Mouse (Mus musculus): ENCODE results near the gene Ptk7. TPM values are rescaled to one million over a fixed set of nuclear protein-coding genes. Genes with fewer than 3 reads are reported as not detected.

Gene Ptk7
- total RNA-seq, 2 experiments from 2014 or later, result 0.14 to 0.20 TPM

DNA sequence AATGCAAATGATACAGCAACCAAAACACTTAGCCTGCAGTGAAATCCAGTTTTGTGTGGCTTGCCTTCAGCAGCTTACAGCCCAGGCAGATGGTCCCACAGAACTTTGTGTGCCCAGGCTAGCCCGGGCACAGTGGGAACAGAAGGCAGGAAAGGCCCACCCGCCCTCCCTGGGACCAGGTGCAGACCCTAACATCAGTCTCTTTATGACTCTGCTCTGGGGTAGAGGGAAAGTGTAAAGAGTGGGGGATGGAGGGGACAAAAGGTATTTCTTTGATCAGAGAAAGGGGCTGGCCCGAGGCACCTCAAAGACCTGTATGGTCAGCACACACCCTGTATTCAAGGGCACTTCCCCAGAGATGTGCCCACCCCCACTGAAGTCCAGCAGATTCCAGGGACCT, 16.1 kb downstream of the Ptk7 start:
- no peak for ATAC-seq (replicated peaks; ENCODE audit: low FRiP score, low TSS enrichment, poor library complexity, severe bottlenecking)

DNA sequence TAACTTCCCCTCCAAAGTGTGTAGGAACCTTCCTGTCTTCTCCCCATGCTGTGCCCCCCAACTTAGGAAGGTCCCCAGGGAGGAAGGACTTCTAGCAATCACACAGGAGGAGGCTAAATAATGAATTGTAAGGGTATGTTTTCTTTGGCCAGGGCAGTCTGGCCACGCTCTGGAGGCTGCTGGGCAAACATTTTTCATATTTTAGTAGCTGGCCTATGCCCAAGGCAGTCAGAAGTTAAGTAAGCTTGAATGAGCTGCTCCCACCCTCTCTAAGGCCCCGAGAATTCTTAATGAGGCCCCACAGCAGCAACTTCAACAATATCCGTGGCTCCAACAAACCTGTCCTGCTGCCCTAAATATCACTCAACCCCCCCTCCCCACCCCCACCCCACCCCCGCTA, 16.5 kb downstream of the Ptk7 start:
- no peak for ATAC-seq (replicated peaks; ENCODE audit: low FRiP score, low TSS enrichment, poor library complexity, severe bottlenecking)

DNA sequence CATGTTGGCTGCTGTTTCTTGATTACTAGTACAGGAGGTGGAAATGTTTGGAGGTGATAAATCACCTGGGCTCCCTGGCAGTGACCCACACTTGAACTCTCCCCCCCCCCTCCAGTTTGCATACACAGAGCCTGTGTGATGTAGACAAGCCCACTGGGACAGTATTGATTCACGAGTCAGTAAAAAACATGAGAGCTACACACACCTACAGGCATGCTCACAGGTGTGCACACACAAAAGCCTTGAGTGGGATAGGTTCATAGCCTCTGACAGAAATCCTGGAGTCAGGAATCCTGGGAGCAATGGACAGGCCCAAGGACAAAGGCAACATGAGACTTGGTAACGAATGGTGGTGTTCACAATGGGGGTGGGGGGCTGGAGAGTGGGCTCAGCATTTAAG, 17.1 kb downstream of the Ptk7 start:
- ATAC-seq (replicated peaks; ENCODE audit: low FRiP score, low TSS enrichment, poor library complexity, severe bottlenecking), result no peak

DNA sequence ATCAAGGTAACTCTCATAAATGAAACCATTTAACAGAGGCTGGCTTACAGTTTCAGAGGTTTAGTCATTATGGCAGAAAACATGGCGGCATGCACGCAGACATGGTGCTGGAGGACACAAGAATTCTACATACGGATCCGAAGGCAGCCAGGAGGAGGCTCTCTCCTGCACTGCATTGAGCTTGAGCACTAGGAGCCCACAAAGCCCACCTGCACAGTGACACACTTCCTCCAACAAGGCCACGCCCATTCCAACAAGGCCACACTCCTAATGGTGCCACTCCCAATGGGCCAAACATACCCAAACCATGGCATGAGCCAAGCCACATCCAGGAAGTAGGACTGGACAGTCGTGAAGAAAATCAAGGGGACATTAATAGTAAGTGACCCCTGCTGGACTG, 18.0 kb downstream of the Ptk7 start:
- ATAC-seq (replicated peaks; ENCODE audit: low FRiP score, low TSS enrichment, poor library complexity, severe bottlenecking), result no peak

DNA sequence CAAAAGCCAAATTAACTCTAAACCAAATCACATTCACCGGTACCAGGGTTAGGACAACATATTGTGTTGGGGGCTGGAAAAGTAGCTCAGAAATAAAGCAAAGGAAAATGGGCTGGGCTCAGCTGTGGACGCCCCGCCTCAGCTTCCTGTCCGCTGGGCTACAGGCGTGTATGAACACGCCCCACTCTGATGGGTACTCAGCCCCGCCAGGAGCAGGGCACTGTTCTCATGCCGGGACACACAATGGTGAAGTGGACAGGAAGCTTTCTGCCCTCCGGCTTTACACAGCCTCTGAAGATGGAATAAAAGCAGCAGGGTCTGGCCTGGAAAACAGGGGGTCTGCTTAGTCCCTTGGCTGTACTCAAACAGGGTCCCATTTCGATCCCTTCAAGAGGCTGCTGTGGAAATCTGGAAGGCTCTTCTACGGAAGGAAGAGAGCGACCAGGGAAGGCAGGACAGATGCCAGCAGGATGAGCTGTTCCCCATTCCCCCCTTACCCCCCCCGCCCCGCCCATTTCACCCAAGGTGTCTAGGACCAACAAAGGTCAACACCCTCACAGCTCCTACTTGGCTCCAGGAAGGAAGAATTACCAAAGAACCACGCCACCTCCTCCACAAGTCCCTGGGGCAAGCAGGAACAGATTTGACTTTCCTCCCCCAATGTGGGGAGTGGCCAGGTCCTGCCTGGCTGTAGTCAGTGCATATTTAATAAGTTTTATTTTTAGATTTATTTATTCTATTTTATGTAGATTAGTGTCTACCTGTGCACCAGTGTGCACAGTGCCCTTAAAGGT, 19.4 kb downstream of the Ptk7 start:
- ATAC-seq (replicated peaks; ENCODE audit: low FRiP score, low TSS enrichment, poor library complexity, severe bottlenecking), result peak; percentile 63; the same call in 1 of the 2 replicates

DNA sequence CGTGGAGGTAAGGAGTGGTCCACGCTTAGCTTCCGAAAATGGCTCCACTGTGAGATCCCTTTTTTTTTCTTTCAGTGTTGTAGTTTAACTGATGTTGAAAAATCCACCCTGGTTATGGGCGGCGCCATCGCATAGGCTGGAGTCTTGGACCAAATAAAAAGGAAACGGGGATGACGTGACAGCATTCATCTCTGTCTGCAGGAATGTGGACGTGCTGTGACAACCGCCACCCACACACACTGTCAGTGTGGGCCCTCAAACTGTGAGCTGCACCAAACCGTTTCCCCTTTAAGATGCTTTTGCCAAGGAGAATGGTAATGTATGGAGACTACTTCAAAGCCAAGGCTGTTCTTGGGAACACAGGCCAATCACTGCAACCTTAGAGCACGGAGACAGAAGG, 23.3 kb downstream of the Ptk7 start:
- ATAC-seq (replicated peaks; ENCODE audit: low FRiP score, low TSS enrichment, poor library complexity, severe bottlenecking), result no peak

DNA sequence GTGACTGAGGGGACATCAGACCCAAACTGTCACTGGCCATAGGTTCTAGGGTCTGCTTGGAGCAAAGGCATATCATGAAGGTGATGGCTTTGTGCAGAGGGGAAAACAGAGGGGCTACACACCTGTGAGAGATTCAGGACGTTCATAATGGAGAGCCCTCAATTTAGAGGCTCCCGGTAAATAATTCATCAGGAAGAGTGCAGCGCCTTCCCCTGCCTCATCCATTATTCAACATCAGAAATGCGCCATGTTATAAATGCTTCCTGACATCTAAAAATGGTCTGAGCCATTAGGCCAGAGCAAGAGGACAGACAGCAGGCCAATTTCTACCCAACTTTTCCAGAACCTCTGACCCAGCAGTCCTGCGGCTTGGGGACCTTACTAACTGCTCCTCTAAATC, 24.2 kb downstream of the Ptk7 start:
- ATAC-seq (replicated peaks; ENCODE audit: low FRiP score, low TSS enrichment, poor library complexity, severe bottlenecking), result no peak

DNA sequence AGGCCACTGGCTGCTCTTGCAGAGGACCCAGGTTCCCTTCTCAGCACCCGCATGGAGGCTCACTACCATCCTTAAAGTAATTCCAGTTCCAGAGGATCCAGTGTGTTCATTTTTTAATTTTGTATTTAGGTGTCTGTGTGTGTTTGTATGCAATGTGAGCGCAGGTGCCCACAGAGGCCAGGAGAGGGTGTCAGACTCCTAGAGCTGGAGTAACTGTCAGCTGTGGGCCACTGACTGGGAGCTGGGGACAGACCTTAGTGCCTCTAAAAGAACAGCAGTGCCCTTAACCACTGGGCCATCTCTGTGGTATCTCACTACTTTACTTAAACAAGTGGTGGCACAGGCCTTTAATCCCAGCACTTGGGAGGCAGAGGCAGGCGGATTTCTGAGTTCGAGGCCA, 26.1 kb downstream of the Ptk7 start:
- no peak for ATAC-seq (replicated peaks; ENCODE audit: low FRiP score, low TSS enrichment, poor library complexity, severe bottlenecking)

DNA sequence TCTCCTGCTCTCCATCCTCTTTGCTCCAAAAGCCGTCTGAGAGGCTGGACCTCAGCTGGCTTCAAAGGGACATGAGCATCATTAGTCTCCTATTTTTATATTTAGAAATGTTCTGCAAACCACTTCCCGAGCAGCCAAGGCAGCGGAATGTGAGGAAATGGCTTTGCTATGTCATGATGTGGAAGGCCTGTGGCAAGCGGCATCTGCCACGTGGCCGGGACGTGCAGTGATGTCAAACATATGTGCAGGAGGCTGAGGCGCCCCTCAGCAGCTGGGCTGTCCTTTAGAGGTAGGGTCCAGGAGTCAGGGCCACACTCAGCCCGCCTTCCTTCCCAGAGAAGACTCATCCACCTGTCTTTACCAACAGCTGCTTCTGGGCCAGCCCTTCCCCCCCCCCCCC, 27.1 kb downstream of the Ptk7 start:
- ATAC-seq (replicated peaks; ENCODE audit: low FRiP score, low TSS enrichment, poor library complexity, severe bottlenecking), result no peak

DNA sequence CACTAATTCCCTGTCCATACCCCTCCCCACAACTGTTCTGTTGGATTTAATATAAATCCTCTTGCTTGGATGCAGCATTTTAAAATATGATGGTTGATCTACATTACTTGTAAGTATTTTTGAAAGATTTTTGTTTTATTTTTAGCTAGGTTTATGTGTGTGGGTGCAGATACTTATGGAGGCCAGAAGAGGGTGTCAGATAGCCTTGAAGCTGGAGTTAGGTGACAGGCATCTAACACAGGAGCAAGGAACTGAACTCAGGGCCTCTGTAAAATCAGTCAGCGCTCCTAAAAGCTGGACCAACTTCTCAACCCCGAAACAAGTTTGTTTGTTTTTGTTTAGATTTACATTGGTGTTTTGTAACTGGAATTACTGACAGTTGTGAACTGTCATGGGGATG, 28.7 kb downstream of the Ptk7 start:
- ATAC-seq (replicated peaks; ENCODE audit: low FRiP score, low TSS enrichment, poor library complexity, severe bottlenecking), result no peak

DNA sequence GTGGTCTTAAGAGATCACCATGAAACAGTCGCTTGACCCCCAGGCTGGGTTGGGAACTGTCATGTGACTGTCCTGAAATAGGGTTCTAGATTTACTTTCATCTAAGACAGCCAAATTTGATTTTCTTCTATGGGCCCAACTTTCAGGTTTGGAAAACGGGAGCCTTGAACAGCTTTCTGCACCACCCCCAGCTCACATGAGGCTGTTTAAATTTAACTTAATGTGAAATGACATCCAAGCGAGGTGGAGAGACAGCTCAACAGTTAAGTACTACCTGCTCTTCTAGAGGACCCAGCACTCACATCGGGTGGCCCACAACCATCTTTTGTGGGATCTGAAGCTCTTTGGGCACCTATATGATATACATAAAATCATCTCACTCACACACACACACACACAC, 30.3 kb downstream of the Ptk7 start:
- no peak for ATAC-seq (replicated peaks; ENCODE audit: low FRiP score, low TSS enrichment, poor library complexity, severe bottlenecking)

DNA sequence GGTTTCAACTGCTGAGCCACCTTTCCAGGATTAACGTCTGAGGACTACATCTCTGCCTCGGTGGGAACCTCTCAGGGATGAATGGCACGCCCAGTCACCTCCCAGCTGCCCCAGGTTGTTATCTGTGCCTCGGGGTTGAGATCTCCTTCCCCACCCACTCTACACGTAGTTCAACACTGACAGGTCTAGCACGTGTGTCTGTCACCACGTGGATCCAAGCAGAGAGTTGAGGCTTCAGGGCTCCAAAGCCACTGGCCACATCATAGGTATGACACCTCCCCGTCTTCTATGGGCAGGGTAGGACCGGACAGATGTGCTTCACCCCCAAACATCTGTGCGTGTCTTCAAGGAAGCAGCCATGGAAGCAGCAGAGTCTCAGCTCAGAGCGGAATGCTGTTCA, 31.3 kb downstream of the Ptk7 start:
- no peak for ATAC-seq (replicated peaks; ENCODE audit: low FRiP score, low TSS enrichment, poor library complexity, severe bottlenecking)

DNA sequence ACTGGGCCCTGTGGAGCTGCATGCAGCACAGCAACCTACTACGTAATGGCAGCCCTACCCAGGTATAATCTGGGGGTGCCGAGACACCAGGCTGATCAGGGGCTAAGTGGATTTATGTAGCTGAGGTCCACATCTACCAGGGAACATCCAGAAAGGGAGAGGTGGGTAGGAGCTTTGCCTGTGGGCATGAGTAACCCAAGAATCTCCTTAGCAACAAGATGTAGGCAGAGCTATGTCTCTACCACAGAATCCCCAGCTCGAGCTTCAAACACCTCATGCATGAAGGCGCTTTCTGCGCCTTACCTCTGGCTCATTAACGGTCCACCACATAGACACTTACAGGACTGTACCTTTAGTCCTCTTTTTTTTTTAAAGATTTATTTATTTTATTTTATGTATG, 34.0 kb downstream of the Ptk7 start:
- no peak for ATAC-seq (replicated peaks; ENCODE audit: low FRiP score, low TSS enrichment, poor library complexity, severe bottlenecking)

DNA sequence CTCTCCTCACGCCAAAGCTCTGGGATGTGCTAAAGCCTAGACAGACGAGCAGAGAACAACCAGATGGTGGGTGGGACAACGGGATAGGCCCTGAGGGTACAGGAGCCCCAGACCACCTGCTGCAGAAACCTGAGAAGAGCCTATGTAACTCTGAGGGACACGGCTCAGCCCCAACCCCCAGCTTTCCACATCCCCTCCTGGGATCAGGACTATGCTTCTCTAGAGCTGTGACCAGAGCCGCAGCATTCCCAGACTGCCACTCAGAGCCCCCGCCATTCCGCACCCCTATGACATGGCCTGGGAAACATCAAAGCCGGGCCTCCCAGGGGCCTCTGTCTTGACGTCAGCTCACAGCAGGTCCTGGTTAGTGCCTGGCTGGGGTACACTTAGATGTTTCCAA, 34.7 kb downstream of the Ptk7 start:
- no peak for ATAC-seq (replicated peaks; ENCODE audit: low FRiP score, low TSS enrichment, poor library complexity, severe bottlenecking)

DNA sequence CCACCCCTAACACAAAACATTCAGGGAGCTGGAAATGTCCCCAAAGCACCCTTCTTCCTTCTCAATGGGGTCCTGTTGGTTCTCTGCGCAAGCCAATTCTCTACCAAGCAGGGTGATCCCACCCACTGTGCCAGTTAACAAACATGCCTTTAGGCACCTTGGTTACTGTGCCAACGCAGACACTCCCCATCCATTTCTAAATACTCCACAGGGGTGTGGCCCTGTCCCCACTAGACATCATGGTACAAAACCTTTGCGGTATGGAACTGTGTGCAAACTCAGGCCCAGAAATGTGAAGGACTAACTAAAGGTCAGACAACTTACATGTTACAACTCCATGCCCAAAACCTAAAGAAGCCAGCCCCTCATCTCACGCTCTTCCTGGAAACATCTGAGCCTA, 36.2 kb downstream of the Ptk7 start:
- ATAC-seq (replicated peaks; ENCODE audit: low FRiP score, low TSS enrichment, poor library complexity, severe bottlenecking), result no peak

DNA sequence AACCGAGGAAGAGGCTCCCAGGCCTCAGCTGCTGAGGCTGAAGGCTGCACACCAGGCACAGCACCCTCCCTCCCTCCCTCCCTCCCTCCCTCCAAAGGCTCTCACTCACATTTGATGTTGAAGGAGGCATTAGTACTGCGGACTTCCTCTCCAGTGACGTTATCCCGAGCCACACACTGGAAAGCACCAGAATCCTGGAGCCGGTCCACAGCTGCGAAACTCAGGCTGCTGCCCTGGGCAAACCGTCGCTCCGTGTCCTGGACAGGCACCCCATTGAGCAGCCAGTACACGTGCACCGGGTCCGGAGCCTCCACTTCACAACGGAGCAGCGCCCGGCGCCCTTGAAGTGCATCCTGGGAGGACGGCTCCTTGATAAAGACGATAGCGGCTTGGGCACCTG, 37.9 kb downstream of the Ptk7 start:
- no peak for ATAC-seq (replicated peaks; ENCODE audit: low FRiP score, low TSS enrichment, poor library complexity, severe bottlenecking)

DNA sequence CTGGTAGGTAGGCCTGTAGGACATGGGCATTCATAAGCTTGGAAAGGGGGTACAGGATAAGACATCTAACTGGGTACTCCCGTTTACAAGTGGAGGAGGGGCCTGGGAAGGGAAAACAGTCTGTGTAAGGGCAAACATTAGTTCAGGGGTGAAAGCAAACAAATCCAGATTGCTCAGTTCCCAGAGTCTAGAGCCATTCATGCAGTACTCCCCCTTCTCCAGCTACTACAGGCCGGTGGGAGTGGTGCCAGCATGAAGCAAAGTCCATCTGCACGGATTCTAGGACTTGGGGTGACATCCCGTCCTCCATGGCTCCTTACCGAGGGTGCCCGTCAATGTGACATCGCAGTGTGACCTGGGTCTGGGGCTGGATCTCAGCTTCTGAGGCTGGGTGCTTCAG, 38.9 kb downstream of the Ptk7 start:
- ATAC-seq (replicated peaks; ENCODE audit: low FRiP score, low TSS enrichment, poor library complexity, severe bottlenecking), result no peak

DNA sequence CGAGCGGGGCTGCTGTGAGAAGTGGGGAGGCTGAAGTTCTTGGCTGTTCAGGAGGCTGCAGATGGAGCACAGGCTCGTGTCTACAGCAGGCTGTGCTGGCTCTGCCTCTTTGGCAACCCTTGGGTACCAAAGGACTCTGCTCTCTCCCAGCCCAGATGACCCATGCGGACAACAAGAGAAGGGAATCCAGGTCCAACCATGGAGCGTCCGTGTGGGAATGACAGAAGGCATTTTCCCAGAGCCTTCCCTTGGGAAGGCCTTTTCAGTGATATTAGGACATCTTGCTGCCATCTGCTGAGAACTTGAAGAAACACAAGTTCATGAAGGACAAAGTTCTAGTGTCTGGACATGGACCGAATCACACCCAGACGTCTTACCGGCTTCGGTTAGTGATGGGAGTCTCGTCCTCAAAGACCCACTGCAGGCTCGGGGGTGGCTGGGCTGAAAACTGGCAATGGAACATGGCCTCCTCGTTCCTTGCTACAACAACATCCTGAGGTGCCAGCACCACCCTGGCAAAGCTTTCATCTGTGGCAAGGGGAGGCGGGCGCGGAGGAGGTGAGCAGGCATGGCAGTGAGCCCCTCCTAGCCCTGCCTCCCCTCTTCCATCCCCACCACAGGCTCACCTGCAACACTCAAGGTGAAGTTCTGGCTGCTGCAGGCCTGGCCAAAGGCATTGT, 39.5 kb downstream of the Ptk7 start:
- ATAC-seq (replicated peaks; ENCODE audit: low FRiP score, low TSS enrichment, poor library complexity, severe bottlenecking), result no peak

DNA sequence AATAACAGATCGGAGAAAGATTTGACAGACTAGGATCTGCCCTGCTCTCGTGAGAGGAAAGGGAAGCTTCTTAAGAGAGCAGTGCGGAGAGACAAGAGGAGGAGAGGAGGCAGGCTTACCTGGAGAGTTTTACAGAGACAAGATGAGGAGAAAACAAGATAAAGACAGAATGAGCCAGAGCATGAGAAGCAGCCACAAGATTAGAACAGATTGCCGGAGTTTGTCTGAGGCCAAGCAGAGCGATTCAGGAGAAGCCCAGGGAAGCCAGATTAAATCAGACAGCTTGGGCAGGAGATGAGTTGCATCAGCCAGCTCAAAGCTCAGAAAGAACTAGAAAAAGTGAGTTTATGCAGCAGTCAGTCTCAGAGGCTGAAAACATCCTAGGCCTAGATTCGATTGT, 40.4 kb downstream of the Ptk7 start:
- no peak for ATAC-seq (replicated peaks; ENCODE audit: low FRiP score, low TSS enrichment, poor library complexity, severe bottlenecking)

DNA sequence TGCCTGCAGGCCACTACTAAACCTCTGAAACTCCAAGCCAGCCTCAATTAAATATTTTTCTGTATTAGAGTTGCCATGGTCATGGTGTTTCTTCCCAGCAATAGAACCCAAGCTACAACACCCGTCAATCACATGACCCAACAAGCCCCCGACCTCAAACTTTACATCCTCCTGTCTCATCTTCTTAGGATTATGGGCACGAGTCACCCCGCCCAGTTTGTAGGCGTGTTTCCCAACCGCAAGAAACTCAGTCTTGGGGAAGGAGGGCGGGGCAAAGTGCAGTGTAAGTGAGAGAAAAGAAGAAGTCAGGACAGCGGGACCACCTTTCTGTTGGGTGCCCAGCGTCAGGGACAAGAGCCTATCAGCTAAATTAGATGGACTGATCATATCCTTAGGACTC, 41.1 kb downstream of the Ptk7 start:
- peak; percentile 72; the same call in 1 of the 2 replicates for ATAC-seq (replicated peaks; ENCODE audit: low FRiP score, low TSS enrichment, poor library complexity, severe bottlenecking)

DNA sequence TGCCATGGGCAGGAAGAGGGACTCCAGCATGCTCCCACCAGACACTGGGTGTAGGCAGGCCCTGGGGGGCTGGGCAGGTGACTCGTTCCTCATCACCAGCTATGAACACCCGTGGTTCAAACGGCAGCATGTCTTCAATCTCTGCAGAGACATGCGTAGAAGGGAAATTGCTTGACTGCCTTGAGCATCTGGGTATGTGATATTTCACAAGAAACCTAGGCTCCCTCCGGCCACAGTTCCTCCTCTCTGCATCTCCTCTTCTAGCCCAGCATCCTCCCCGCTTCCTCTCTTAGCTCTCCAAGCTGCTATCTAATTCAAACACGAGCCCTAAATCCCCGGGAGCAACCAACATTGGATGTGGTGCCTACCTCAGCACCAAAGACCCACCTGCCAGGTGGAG, 43.0 kb downstream of the Ptk7 start:
- no peak for ATAC-seq (replicated peaks; ENCODE audit: low FRiP score, low TSS enrichment, poor library complexity, severe bottlenecking)

Measured in megakaryocyte-erythroid progenitor cell, adult 5-6 weeks (primary cell).